Mouse (Mus musculus) kidney, postnatal 4 days (tissue): ENCODE results near the gene Atp8a1.

Experiments
- DNase-seq, 2 experiments: peaks; one replicate each; pipeline ENCODE4 v3.0.0; 2021; ENCODE audit warnings: mixed read lengths in 2 of 2

Gene Atp8a1

DNA sequence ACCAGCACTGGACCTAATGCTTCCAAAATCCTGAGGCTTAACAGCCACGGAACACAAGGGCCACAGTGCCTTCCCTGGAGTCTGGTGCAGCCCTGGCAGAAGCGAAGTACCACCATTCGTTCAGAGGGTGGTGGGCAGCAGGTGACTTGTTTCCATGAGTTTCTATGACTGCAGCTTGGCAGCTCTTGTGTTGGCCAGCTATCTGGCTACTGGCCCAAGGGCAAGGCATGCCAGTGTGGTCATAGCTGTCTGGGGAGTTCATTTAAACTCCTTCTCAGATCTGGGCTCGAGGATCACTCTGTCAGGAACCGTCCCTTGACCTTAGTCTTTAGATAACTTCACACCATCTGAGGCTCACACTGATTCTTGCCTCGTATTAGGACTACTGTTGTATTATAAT, 89.1 kb downstream of the Atp8a1 start:
- DNase-seq = no peak

DNA sequence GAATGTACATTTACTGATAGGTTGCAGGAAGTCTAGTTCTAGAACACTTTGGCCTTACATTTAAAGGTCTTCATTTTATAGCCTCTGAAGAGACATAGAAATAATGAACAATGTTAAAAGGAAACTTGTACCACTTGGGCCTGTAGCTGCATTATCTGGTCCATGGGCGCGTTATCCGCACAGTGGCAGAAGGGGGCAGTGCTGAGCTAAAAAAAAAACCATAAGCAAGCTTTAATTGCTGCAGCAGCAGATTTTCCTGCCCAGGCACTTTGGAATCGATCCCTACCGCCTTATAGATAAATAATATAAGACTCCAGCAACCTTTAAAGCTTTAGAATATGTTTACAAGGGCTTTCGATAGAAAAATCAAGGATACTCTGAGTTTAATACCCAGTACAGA, 91.1 kb downstream of the Atp8a1 start:
- peak; percentile 60 to 62 for DNase-seq

DNA sequence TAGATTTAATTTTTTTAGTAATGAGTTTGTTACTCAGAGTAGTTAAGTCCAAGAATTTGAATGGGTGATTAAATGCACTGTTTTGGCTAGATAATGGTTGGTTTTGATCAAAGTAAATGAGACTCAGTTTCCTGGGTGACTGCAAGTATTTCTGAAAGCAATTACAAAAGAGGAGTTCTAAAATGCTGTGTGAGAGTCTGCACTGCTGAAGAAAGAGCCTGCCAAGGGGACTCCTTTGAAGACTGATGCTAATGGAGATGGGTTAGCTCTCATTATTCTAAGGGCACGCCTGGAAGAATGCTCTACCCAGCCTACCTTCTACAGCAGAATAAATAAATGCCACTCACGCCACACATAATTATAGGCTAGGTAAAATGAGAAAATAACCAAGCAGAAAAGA, 94.2 kb downstream of the Atp8a1 start:
- no peak for DNase-seq

DNA sequence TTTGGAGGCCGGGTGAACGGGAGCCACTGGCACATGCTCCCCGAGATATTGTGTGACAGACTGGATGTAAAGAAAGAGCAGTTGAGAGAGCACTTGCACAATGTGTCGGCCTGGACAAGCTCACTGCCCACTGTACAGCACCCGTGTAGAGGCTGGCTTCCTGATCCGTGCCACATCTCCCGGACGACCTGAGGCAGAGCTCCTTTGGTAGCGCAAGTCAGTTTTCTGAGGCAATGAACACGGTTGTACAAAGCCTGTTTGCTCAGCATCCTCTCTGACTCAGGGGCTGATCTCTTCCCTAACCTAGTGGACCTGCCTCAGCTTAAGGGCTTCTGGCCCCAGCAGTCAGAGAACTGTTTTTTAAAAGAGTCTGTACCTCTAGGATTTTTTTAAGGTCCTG, 94.6 kb downstream of the Atp8a1 start:
- DNase-seq = no peak

DNA sequence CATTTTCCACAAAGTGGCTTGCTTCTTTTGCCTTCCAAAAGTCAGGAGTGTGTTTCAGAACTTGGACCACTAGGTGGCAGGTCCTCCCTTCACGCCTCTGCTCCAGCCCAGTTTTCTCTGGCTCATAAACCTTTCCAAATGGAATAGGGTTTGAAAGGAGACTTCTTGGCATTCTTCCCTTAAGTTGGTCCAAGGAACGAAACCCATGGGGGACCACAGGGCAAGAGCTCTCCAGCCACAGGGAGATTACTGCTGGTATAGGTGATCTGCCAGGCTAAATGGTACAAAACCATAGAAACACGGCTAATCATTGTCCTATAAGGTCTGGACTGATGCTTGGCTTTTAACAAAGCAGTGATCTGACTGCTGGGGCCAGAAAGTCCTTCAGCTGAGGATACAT, 95.2 kb downstream of the Atp8a1 start:
- peak; percentile 56 to 70 for DNase-seq

DNA sequence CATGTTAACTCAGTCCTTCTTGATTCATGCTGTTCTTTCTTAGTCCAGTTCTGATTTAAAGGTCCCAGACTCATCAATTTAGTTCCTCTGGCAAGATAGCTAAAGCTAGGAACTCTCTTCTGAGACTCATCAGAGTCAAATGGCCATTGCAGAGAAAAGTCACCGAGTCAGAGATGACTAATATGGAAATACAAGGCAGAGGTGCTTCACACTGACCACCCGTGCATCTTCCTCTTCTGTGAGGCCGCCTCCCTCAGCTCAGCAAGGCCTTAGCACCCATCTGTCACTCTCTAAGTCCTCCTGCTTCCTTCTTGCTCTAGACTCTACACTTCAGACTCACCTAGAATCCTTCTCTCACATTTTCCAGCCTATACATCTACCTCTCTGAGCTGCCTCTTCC, 108.0 kb downstream of the Atp8a1 start:
- no peak for DNase-seq

DNA sequence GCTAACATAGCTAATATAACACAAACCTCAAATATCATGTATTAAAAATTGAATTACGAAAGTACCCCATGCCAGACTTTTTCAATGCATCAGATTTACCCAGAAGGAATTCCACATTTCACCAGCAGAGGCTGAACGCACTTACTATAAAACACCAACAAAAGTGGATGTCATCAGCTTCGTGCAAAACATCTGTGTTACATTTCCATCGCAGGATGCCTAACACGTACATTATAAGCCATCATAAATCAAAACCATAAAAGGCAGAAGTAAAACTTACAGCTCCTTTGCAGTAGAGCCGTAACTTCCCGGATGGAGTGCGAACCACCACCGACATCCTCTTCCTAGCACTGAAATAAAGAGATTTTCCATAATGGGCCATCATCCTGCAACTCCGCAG, 109.1 kb downstream of the Atp8a1 start:
- DNase-seq = no peak

DNA sequence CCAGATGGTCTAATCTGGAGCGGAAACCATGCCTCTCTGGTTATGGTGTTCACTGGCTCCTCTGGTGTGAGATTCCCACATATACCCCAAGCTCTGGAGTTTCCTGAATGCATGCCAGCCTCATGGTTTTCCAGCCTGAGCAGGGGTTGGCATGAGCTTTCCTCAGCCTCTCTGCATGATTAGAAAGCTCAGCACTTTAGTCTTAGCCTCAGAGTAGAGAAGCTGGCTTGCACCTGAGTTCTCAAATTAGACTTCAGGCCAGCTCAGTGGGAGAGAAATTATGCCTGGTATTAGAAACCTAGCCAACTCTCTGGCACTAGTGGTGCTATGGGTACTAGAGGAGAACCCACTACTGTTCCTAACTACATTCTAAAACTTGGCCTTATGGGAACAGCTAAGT, 111.5 kb downstream of the Atp8a1 start:
- no peak for DNase-seq

DNA sequence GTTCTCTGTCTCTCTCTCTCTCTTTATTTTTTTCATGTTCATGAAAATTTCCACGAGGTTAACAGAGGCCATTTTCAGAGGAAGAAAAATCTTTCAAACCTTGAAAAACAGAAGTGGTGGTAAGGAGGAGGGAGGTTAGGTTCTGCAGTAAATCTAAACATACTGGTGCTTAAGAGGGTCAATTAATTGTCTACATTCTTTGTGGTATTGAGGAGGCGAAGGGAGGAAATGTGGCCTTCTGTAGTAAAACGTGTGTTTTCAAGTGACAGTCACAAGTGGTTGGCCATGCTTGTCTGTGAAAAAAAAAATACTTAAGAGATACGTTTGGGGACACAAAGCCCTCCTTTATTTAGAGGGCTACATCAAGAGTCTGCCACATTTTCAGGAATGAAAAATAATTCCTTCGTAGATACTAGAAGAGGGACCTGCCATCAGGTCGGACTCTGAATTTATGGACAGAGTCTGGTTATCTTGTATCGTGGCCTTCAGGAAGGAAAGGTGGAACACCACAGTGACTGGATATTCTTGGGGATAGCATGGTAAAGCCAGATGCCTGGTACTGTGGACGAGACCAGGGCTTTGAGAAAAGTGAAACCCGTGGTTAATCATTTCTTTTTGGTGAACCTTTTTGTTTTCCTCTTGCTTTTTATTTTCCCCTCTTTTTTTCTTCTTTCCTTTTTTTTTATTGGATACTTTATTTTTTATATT, 113.5 kb downstream of the Atp8a1 start:
- DNase-seq = no peak

DNA sequence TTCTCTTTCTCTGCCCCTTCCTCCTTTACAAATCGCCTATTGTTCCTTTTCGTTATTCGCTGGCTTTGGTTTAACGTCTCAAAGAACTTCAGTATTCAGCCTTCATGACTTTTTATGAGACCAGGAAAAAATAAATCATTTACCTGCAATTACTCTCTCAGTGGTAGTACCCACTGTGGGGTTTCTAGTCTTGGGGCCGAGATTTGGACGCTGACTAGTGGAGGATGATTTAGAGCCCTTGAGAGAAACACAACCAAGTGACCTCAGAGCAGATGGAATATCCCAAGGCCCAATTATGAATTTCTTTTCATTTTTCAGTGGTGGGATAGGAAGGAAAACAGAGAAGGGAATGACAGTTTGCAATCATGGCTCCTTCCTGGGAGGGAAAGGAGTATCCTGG, 114.1 kb downstream of the Atp8a1 start:
- no peak for DNase-seq

DNA sequence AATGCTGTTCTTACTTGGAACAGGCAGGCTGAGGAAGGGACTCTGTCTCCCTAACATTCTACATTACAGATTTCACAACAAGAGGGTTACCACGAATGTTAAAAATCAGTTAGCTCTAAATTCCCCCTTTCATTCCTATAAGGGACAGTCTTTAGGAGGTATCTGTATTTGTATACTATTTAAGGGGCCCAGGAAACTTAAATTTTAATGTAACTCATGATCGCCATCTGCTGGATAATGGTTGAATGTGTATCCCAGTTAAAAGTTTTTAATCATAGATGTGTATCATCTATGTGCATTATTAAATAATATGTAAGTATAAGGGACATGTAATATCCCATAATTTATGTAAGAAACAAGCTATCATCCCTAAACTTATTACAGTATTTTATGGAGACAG, 119.5 kb downstream of the Atp8a1 start:
- DNase-seq = no peak

DNA sequence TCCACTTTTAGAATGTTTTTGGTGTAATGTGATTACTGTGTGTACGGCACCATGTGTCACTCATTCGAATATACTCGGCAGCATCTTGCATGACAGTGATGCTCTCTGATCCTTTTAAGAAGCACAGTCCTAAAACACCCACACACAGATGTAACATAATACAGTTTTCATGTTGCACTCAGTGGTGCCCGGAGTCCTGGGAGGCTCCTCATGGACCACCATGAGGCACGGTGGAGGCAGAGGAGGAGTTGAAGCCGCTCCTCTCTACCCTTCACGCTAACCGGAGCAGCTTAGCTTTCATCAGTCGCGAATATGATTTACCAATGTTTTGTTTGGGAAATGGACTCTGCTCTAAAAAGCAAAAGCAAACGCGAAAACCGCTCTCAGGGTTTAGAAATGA, 120.4 kb downstream of the Atp8a1 start:
- peak in 1 of 2 experiments; percentile 33 for DNase-seq

DNA sequence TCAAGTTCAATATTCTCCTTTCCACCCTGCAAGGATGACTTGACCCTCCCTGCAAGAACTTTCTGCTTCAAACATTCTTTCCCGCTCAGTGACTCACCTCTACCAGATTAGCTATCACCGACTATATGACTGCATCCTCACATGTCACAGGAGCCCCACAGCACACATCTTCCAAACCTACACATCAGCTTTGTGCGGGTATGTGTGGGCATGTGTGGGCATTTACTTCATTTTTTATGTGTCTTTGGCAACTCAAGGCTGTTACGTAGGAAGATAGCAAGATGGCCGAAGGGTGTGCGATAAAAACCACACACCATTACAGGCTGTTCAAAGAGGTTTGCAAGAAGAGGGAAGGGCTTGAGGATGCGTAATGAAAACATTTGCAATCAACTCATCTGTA, 145.6 kb downstream of the Atp8a1 start:
- no peak for DNase-seq

DNA sequence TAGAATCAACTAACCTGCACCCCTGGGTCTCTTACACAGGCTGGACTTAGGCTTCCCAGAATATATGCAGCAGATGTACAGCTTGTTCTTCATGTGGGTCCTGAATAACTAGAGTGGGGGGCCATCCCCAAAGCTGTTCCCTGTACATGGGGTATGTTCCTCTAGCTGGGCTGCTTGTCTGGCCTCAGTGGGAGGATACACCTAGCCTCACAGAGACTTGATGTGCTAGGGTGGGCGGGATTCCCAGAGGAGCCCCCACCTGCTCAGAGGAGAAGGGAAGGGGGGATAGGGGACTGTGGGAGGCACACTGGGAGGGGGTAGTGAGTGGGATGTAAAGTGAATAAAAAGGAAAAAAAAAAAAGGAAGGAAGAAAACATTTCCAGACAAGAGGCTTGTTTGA, 147.8 kb downstream of the Atp8a1 start:
- DNase-seq = no peak

DNA sequence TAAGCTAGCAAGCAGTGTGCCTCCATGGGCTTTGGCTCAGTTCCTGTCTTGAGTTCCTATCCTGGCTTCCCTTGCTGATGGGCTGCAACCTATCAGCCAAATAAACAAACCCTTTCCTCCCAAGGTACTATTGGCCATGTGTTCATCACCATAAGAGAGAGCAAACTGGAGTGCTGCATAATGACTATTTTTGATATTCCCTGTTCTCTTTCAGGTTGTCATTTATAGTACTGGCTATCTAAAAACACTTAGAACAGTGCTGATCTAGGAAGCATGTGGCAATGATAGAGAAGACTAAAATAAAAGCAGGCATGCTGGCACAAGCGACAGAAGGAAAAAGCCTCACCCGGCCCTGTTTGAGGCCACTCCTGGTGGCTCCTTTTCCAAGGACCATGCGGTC, 149.1 kb downstream of the Atp8a1 start:
- DNase-seq = no peak

DNA sequence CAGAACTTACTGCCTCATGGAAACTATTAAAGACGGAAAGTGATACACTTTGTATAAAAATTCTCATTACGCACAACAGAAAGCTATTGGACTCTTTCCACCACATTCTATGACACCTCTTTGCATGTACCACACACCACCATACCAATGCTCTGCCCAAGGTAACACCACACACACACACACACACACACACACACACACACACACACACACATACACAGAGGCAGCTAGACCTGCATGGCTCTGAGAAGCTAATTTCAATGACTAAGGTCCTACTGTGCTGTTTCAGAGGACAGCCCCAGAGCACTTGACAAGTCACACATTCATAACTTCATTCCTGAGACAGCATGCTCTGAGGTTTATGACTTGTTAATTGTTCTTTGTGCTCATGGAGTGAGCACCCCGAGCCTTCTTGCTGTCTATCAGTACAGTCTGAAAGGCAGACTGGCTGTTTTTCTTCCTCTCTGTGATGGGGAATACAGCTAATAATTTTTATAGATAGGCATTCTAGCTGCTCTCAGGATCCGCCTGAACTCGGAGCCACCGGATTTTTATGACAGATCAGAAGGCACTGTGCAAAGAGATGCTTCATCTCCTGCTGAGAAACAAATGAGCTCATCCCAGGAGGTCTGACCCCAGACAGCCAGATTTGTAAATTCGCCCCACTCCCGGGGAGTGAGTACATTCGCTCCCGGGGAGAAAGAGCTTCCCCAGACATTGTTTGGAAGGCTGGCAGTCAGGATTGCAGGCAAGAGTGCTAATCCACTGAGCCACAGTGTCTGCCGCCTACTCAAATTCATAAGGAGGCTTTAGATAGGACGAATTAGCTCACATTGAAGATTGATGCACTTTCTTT, 150.3 kb downstream of the Atp8a1 start:
- no peak for DNase-seq

DNA sequence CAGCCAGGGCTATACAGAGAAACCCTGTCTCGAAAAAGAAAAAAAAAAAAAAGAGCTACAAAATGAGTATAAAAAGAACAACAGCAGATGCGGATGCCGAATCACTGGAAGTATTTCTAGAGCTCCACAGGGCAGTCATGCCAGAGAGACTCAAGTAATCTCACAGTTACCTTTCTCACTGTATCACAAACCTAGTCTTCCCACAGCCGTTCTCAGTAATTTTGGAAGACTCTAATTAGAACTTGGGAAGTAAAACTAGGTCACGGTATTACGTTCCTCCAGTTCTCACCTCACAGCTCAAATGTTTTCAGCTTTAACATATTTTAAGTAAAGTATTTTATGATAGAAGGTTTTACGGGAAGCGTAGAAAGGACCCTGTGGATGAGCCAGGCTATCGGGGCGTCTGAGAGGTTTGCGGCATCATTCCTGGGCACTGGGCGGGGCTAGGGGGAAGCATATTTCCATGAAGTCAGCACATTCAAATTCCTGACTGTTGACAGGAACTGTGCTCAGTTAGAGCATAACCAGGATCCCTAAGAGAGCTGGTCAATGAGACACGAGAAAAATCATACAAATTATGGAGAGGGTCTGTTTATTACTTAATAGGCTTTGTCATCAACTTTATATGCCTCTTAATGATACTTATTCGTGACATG, 152.1 kb downstream of the Atp8a1 start:
- DNase-seq = no peak

DNA sequence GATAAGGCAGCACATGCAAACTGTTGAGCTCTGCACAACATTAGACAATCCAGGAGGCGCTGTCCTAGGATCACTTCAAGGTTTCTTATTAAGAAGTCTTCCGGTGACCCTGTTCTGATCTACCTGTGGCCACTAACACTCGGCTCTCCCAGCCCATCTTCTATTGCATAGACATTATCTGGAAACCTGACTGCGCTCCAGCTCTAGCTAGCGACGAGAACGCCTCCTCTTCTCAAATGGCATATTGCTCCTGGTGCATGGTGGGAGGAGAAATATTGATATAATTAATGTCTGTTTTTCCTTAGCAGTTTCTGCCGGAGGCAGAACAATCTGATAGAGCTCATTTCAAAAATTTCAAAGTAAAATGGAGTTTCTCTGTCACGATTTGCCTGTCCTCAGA, 156.9 kb downstream of the Atp8a1 start:
- no peak for DNase-seq

DNA sequence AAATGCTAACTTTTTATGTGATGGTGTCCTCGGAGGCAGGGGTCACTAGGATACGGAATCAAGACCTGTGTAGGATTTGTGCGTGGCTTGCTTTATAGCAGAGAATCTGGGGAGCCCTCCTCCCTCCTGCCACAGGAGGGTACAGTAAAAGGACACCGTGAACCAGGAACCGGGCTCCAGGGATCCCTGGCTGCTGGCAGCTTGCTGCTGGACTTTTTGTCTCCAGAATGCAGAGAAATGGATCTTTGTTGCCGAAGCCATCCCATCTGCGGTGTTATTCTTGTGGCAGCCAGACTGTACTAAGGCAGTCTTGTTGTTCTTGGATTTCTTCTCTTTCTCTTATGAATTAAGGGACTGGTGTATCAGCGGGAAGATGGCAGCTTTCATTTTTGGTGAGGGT, 159.2 kb downstream of the Atp8a1 start:
- DNase-seq = no peak

DNA sequence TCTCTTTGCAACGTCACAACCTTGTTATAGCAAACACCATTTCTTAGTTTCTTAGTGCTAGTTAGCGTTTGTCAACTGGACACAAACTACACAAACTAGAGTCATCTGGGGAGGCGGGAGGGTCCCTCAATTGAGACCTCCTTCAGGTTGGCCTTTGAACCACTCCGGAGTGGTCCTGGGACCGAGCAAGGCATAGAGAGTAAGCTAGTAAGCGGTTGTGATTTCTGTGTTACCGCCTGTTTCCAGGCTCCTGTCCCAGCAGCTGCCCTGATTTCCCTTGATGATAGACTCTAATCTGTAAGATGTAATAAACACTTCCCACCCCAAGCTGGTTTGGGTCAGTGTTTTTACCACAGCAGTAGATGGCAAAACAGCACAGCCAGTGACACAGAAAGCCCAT, 161.3 kb downstream of the Atp8a1 start:
- no peak for DNase-seq

DNA sequence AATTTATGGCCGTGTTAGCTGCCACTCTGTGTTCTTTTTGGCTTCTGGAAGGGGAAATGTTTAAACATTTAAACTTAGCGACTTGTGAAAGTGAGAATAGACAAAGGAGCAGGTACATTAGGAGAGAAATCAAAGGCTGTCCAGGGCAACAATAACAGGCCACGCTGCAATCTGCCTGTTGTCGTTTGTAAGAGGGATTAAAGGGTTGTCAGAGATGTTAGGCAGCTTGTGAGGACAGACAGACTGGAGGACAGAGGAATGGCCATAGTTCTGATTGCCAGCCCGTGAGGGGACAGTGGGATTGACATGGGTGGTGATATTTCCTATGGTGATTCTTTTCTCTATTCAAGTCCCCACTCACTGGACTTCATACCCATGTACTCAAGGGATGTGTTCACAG, 161.8 kb downstream of the Atp8a1 start:
- no peak for DNase-seq

DNA sequence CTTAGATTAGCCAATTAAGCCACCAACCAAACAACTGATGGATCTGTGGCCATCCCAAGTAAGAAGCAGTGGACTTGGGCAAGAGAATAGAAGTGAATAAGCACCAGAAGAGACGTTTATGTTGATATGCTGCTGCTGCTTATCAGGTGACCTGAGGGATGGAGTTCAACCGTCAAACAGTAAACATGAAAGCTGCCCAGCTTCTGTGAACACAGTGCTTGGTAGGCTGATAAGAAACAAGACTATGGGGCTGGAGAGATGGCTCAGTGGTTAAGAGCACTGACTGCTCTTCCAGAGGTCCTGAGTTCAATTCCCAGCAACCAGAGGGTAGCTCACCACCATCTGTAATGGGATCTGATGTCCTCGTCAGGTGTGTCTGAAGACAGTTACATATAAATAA, 168.4 kb downstream of the Atp8a1 start:
- no peak for DNase-seq

DNA sequence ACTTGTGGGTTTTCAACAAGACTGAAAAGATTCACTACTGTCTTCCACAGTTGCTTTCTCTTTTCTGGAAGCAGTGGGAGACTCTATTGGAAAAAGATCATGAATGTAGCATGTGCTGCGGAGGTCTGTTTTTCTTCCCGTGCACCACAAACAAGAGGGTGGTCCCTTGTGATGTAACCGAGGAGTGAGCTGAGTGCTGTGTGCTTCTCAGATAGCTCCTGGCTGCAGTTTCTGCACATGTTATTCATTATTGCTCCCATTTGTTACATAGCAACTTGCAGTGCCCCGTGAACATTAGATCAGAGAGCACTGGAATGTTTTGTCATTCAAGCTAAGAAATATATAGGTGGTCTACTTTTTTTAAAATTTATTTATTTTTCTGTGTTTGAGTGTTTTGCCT, 174.2 kb downstream of the Atp8a1 start:
- no peak for DNase-seq

DNA sequence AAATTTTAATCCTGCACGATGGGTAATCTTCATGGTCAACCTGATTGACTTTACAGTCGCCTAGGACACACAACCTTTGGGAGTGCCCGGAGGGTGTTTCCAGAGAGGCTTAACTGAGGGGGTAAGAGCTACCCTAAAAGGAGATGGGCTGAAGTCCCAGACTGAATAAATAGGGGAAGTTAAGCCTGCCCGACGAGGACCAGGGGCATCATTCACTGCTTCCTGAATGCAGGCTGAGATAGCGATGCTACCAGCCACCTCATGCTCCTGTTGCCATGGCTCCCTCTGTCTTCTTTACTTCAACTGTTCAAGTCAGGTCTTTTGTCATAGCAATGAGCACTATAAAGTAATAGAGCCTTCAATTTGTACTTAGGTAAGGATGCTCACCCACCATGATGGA, 177.1 kb downstream of the Atp8a1 start:
- DNase-seq = no peak
